Mouse (Mus musculus): Measurements from ENCODE around the gene Trib2.

DNA sequence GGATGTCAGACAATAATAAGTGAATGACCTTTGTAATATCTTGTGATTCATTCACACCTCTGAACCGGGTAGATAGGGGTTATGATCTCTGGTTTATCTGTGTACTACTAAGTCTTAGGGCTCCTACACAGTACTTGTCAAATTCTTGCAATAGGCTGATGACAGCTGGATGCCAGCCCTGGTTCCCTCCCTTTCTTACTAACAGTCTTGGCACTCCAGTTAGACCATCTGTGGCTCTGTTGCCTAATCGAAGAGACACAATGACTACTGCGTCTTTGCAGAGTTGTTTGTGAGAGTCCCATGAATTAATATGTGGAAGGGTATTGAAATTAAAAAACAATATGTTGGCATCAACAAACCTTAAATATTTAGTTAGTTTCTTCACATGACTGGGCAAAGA, 48.2 kb downstream of the Trib2 start:
- TF ChIP-seq CTCF (IDR thresholded peaks at IDR 0.05; ENCODE audit: control insufficient read depth, insufficient read depth, low read length) (no peak), POLR2A (IDR thresholded peaks at IDR 0.05; ENCODE audit: borderline replicate concordance, control insufficient read depth, low read depth, low read length) (no peak)
